Mouse (Mus musculus): ENCODE data around the gene Chgb.

Chgb gene

DNA sequence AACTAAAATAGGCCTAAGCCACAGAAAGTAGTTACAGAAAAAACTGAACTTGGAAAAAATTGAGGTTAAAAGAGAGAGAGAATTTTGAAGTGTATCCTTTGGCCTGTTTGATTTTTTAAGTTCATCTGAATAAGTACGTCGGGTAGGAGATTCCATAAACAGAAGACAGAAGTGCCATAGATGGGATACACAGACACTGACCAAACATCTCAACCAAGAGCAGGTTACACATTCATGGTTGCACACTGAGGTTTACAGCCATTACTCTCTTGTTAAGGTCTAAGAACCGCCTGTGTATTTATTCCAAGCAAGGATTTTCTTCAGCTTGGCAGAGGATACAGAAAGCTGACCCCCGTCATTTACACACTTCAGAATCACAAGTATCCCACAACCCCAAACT, at the start of gene Chgb:
Gene Chgb, plus strand, starts transcription at position 301 of the 400 bp plus-strand sequence.
- DNase-seq (ENCODE audit: low spot score): peak; percentile 14

- DNase-seq (ENCODE audit: low spot score): no peak
These were observed 48.1 kb upstream of the Chgb start for GRCm38 (mm10) chr2:132732940-132733339.

DNA sequence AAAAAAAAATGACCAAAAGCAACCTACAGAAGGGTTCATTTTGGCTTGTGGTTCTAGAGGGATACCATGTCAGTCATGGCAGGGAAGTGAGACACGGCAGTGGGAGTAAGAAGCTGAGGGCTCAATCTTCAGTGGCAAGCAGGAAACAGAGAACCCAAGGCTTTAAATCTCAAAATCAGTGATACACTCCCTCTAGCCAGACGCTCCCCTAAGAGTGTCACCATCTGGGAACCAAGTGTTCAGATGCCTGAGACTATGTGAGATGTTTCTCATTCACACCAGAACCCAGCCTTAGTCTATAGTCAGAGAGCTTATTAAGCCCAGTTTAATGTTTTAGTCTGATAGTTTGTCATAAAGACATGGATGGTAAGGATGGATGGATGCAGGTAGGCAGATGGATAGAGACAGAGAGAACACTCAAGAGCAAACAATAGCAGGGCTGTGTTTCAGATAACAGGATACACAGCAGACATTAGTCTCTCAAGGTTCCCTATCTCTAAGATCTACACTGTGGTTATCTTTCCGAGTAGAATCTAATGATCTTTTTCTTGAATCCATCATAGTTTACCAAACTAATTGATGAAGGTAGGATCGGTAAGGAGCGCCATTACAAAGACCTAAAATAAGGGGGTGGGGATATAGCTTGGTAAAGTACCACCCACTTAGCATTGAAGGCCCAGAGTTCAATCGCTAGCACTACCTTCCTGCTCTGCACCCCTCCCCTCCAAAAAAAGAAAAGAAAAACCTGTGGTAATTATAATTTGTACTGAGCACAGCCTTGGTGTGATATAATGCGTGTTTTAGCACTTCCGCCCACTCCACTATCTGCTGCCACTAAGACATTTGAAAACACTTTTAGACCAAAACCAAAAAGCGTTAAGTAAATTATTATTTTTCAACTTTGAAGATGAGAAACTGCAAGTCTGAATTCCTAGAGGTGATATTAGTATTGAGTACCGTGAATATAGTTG, 47.2 kb upstream of the Chgb start:
- DNase-seq (ENCODE audit: low spot score): no peak

DNA sequence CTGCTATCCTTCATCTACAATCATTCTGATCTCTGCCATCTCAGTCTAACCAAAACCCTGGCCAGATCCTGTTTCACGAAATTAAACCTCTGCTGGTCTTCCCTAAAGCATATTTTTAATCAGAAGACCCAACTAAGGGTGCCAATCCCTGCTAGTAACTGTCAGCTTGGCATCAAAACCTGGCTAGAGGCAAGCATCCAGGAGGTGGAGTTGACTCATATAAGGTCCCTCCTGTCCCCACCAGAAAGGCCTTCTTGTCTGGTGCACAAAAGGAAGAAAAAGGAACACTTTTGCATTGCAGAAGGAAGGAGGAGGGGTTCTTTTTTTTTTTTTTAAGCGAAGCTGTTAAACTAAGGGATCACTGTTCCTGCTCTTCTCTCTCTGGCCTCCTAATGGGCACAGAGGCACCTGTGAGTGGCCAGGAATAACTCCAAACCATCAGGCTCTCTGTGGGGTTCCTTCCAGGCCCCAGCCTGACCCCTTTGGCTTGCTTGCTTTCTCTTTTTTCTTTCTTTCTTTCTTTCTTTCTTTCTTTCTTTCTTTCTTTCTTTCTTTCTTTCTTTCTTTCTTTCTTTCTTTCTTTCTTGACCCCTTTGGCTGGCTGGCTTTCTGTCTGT, 42.2 kb upstream of the Chgb start:
- no peak for DNase-seq (ENCODE audit: low spot score)

GRCm38 (mm10) chr2:132741862-132742347, 39.2 kb upstream of the Chgb start:
- DNase-seq (ENCODE audit: low spot score): no peak

DNA sequence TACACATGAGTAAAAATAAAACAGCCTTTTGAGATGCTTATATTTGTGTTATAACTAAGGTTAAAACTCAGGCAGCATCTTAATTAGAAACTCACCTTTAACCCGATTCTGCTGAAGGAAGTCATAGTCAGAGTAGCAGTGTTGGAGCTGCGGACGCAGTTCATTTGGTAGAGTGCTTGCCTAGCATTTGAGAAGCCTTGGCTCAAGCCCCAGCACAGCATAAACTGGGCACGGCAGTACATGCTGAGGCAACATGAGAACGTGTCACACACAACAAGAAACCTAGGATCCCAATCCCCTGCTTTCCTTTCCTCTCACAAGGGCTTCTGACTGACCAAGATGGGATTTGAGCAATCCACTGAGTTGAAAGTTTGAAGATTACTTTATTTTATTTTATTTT, 36.2 kb upstream of the Chgb start:
- DNase-seq (ENCODE audit: low spot score): no peak

GRCm38 (mm10) chr2:132746108-132746507, 35.0 kb upstream of the Chgb start:
- no peak for DNase-seq (ENCODE audit: low spot score)

GRCm38 (mm10) chr2:132750726-132751125, 30.4 kb upstream of the Chgb start:
- no peak for DNase-seq (ENCODE audit: low spot score)

- no peak for DNase-seq (ENCODE audit: low spot score)
These were observed 29.7 kb upstream of the Chgb start for GRCm38 (mm10) chr2:132751141-132752066.

GRCm38 (mm10) chr2:132752398-132752797, 28.7 kb upstream of the Chgb start:
- DNase-seq (ENCODE audit: low spot score): peak; percentile 69

DNA sequence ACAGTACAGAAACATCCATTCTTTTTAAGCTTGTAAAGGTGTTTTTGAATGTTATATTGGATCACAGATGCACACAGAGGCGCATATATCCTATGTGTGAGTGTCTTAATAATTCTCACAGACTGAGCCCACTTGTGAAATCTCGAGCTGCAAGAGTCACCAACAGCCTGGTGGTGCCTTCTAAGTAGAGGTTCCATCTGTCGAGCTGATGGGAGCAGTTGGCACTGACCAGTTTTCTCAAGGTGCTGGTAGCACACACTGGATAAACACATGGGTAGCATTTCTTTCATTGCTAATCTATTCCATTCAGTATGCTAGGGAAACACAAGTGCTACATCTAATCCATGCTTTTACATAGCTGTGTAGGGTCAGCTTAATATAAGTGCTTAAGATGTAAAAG, 27.9 kb upstream of the Chgb start:
- no peak for DNase-seq (ENCODE audit: low spot score)

- no peak for DNase-seq (ENCODE audit: low spot score)
These were observed 23.2 kb upstream of the Chgb start for GRCm38 (mm10) chr2:132757911-132758310.

DNA sequence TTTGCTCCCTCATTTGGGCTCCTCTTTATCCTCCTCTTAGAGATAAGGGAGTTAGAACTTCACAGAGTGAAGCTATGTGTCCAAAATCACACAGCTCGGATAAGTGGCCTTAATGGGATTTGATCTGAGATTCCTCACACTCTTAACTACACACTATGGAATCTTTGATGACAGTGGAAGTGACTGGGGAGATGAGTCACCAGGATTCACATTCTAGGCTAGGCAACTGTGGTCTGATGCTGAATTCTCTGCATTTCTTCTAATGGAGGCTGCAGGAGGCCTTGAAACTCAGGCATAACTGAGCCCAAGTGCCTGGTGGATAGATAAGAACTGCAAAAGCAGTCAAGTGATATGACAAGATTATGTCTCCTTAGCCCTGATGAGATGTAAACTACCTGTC, 10.3 kb upstream of the Chgb start:
- no peak for DNase-seq (ENCODE audit: low spot score)

DNA sequence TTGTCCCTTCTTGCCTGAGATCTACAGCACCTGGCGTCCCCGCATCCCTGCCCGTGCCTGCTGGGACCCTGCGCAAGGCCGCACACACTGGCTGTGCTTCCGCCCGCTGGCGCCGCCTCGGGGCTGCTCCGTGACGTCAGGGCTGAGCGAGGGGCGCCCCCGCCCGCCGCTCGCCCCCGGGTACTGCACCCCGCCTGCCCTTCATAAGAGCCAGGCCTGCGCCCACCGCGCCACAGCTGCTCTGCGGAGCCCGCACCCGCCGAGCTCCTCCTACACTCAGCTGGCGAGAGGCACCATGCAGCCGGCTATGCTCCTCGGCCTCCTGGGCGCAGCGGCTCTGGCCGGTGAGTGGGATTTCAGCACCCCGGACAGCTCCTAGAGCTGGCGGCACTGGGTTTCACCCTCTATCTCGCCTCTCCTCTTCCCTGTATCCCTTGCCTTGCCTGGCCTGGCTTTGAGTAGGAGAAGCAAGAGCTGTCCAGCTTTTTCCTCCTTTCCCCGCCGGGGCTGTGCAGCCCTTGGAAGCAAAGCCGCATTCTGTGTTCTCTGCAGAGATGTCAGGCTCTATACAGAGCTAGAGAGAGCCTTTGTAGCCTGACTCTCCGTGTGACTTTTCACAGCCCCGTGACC, 476 bp downstream of the Chgb start:
- peak; percentile 82 for DNase-seq (ENCODE audit: low spot score)

DNA sequence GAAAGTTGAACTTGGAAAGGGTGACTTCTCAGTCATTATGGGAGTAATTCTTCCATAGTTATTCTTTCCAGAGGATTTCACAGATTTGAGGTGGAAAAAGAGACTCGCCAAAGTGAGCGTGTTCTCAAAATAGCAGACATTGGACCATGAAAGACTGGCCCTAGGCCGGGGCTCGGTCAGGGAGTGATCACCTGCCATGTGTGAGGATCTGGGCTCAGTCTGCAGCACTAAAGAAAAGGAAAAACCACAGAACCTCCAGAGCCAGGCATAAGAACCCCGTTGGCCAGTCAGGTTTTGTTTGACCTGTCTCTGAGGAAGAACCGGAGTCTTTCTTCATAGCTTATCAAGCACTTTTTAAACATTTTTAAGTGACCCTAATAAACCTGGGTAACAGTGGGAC, 3.0 kb downstream of the Chgb start:
- DNase-seq (ENCODE audit: low spot score): no peak

DNA sequence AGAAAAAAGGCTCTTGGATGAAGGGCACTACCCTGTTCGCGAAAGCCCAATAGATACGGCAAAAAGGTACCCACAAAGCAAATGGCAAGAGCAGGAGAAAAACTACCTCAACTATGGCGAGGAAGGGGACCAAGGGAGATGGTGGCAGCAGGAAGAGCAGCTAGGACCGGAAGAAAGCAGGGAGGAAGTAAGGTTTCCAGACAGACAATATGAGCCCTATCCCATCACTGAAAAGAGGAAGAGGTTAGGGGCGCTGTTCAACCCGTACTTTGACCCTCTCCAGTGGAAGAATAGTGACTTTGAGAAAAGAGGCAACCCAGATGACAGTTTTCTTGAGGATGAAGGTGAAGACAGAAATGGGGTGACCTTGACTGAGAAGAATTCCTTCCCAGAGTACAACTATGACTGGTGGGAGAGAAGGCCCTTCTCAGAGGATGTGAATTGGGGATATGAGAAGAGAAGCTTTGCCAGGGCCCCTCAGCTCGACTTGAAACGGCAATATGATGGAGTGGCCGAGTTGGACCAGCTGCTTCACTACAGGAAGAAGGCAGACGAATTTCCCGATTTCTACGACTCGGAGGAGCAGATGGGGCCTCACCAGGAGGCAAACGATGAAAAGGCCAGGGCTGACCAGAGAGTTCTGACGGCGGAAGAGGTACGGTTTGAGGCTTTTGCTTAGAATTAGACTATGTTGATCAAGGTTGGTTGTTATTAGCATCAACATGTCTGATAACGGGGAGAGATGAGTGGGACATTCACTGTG, 12.5 kb downstream of the Chgb start:
- DNase-seq (ENCODE audit: low spot score): no peak

GRCm38 (mm10) chr2:132794204-132794586, 13.1 kb downstream of the Chgb start:
- no peak for DNase-seq (ENCODE audit: low spot score)

DNA sequence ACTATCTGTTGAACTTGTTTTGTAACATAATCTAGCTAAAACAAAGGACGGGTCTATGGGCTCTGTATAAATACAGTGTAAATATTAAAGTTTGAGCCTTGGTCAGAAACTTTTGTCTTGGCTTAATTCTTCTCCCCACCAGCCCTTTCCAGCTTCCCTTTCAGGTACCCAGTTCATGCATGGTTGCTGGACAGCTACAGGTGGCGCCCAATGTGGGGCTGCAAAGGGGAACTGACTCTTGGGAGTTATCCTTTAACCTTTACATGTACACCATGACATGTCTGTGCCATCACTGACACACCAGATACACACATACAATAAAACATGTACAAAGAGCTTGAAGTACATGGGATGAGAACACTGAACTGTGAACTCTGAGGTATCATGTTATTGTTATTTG, 21.9 kb downstream of the Chgb start:
- no peak for DNase-seq (ENCODE audit: low spot score)

- DNase-seq (ENCODE audit: low spot score): peak; percentile 97
These were observed 34.7 kb downstream of the Chgb start, which contains the start of the genes Trmt6 and Mcm8 for GRCm38 (mm10) chr2:132815608-132816314. TSS of gene Trmt6 (minus strand) at chr2:132816055. TSS of gene Mcm8 (plus strand) at chr2:132816141.

DNA sequence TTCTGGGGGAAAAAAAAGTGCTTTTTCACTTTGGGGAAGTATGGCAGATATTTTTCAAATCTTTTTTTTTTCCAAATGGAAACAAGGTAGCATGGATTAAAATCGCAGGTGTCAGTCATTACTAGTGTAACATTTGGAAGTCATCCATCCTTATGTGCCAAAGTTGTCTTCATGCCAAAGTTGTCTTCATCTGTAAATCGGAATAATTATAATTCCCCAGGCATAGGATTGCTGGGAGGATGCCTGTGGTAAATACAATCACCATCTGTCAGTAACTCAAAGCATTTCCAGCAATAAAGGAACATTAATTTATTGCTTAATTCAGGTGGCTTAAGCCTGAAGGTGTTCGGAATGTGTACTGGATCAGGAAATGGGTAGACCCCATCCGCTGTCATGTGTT, 60.0 kb downstream of the Chgb start:
- DNase-seq (ENCODE audit: low spot score): no peak
